Mouse (Mus musculus): ENCODE measurements around the gene Slc39a5. TPM values are rescaled to one million over a fixed set of nuclear protein-coding genes. Genes with fewer than 3 reads are reported as not detected.

Slc39a5 gene
- polyA plus RNA-seq, 1 experiment from 2014 or later = not detected

GRCm38 (mm10) chr10:128377222-128377939 is 23.6 kb downstream of the Slc39a5 start:
- DNase-seq (ENCODE audit: low spot score) = peak; percentile 83
- Histone ChIP-seq H3K4me3 (ENCODE audit: low read depth, low read length) (peak overlapping the region; percentile 67), H3K27me3 (ENCODE audit: control insufficient read depth, insufficient read depth, low read length) (no peaks in the 10 kb centered on the region), H3K9me3 (ENCODE audit: control insufficient read depth, low read length) (no peaks in the 10 kb centered on the region), H3K36me3 (ENCODE audit: control insufficient read depth, insufficient read depth, low read length) (peaks cover 7% of the 10 kb centered on the region; the same call in 1 of the 2 replicates), H3K9ac (ENCODE audit: low read length) (peak overlapping the region; percentile 92), H3K4me2 (ENCODE audit: low read depth, low read length, severe bottlenecking) (peak overlapping the region; percentile 79), H3K4me1 (replicated peaks; ENCODE audit: control insufficient read depth, insufficient read depth, low read length) (peaks cover 12% of the 10 kb centered on the region; the same call in 1 of the 2 replicates), H3K27ac (ENCODE audit: low read depth, low read length) (peak overlapping the region; percentile 76)
- under 1% methylated on average over 28 of the region's 47 CpGs for WGBS
- peak; percentile 73 for ATAC-seq (replicated peaks; ENCODE audit: low FRiP score)

GRCm38 (mm10) chr10:128376455-128377211 is 24.4 kb downstream of the Slc39a5 start, which contains the start of gene Ankrd52:
Ankrd52 (plus strand) TSS chr10:128377115.
- DNase-seq (ENCODE audit: low spot score) (peak; percentile 92), ATAC-seq (replicated peaks; ENCODE audit: low FRiP score) (peak; percentile 93)
- Histone ChIP-seq H3K36me3 (ENCODE audit: control insufficient read depth, insufficient read depth, low read length) (peaks cover 1% of the 10 kb centered on the region; the same call in 1 of the 2 replicates), H3K9ac (ENCODE audit: low read length) (peak within 1 kb of the TSS; percentile 92), H3K4me1 (replicated peaks; ENCODE audit: control insufficient read depth, insufficient read depth, low read length) (peaks cover 12% of the 10 kb centered on the region; the same call in 1 of the 2 replicates), H3K4me2 (ENCODE audit: low read depth, low read length, severe bottlenecking) (peak within 1 kb of the TSS; percentile 79), H3K9me3 (ENCODE audit: control insufficient read depth, low read length) (no peaks in the 10 kb centered on the region), H3K27me3 (ENCODE audit: control insufficient read depth, insufficient read depth, low read length) (no peaks in the 10 kb centered on the region), H3K27ac (ENCODE audit: low read depth, low read length) (peak within 1 kb of the TSS; percentile 76), H3K4me3 (ENCODE audit: low read depth, low read length) (peak within 1 kb of the TSS; percentile 67)
- under 1% methylated on average over 66 of the region's 73 CpGs for WGBS

GRCm38 (mm10) chr10:128376099-128376454 is 25.0 kb downstream of the Slc39a5 start:
- peaks cover 12% of the 10 kb centered on the region; the same call in 1 of the 2 replicates for H3K4me1 ChIP-seq (replicated peaks; ENCODE audit: control insufficient read depth, insufficient read depth, low read length)
- DNase-seq (ENCODE audit: low spot score) (no peak), ATAC-seq (replicated peaks; ENCODE audit: low FRiP score) (no peak)
- H3K9ac ChIP-seq (ENCODE audit: low read length) = peak overlapping the region; percentile 92; the same call in 1 of the 2 replicates
- WGBS = 51% methylated on average over 4 of the region's 4 CpGs
- H3K27ac ChIP-seq (ENCODE audit: low read depth, low read length) = peak overlapping the region; percentile 76
- peak overlapping the region; percentile 67 for H3K4me3 ChIP-seq (ENCODE audit: low read depth, low read length)
- no peaks in the 10 kb centered on the region for H3K36me3 ChIP-seq (ENCODE audit: control insufficient read depth, insufficient read depth, low read length)
- no peaks in the 10 kb centered on the region for H3K27me3 ChIP-seq (ENCODE audit: control insufficient read depth, insufficient read depth, low read length)
- peak overlapping the region; percentile 79 for H3K4me2 ChIP-seq (ENCODE audit: low read depth, low read length, severe bottlenecking)
- H3K9me3 ChIP-seq (ENCODE audit: control insufficient read depth, low read length) = no peaks in the 10 kb centered on the region

GRCm38 (mm10) chr10:128374393-128374792 is 26.6 kb downstream of the Slc39a5 start:
- no peak for ATAC-seq (replicated peaks; ENCODE audit: low FRiP score)
- peaks cover 12% of the 10 kb centered on the region; the same call in 1 of the 2 replicates for H3K4me1 ChIP-seq (replicated peaks; ENCODE audit: control insufficient read depth, insufficient read depth, low read length)
- 72% methylated on average over 6 of the region's 6 CpGs for WGBS
- H3K4me2 ChIP-seq (ENCODE audit: low read depth, low read length, severe bottlenecking) = no peak overlapping the region
- no peaks in the 10 kb centered on the region for H3K27me3 ChIP-seq (ENCODE audit: control insufficient read depth, insufficient read depth, low read length)
- H3K9ac ChIP-seq (ENCODE audit: low read length) = no peak overlapping the region
- no peak overlapping the region for H3K27ac ChIP-seq (ENCODE audit: low read depth, low read length)
- H3K9me3 ChIP-seq (ENCODE audit: control insufficient read depth, low read length) = no peaks in the 10 kb centered on the region
- DNase-seq (ENCODE audit: low spot score) = no peak
- H3K4me3 ChIP-seq (ENCODE audit: low read depth, low read length) = no peak overlapping the region
- no peaks in the 10 kb centered on the region for H3K36me3 ChIP-seq (ENCODE audit: control insufficient read depth, insufficient read depth, low read length)

- no peak for DNase-seq (ENCODE audit: low spot score)
- no peak for ATAC-seq (replicated peaks; ENCODE audit: low FRiP score)
- WGBS = 87% methylated on average over 6 of the region's 6 CpGs
- no peaks in the 10 kb centered on the region for H3K36me3 ChIP-seq (ENCODE audit: control insufficient read depth, insufficient read depth, low read length)
- H3K4me3 ChIP-seq (ENCODE audit: low read depth, low read length) = no peak overlapping the region
- no peak overlapping the region for H3K9ac ChIP-seq (ENCODE audit: low read length)
- H3K4me1 ChIP-seq (replicated peaks; ENCODE audit: control insufficient read depth, insufficient read depth, low read length) = peaks cover 6% of the 10 kb centered on the region; the same call in 1 of the 2 replicates
- no peaks in the 10 kb centered on the region for H3K27me3 ChIP-seq (ENCODE audit: control insufficient read depth, insufficient read depth, low read length)
- no peaks in the 10 kb centered on the region for H3K9me3 ChIP-seq (ENCODE audit: control insufficient read depth, low read length)
- H3K27ac ChIP-seq (ENCODE audit: low read depth, low read length) = no peak overlapping the region
- no peak overlapping the region for H3K4me2 ChIP-seq (ENCODE audit: low read depth, low read length, severe bottlenecking)
Measured at GRCm38 (mm10) chr10:128372989-128373748, 27.9 kb downstream of the Slc39a5 start.

DNA sequence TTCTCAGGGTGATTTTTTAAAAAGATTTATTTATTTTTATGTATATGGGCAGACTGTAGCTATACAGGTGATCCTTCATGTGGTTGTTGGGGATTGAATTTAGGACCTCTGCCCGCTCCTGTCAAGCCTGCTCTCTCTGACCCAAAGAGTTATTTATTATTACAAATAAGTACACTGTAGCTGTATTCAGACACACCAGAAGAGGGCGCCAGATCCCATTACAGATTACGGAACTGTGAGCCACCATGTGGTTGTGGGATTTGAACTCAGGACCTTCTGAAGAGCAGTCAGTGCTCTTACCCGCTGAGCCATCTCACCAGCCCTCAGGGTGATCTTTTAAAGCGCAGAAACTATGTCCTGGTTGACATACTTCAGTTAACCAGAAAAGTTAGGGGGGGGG is 28.9 kb downstream of the Slc39a5 start:
- H3K9me3 ChIP-seq (ENCODE audit: control insufficient read depth, low read length) = no peaks in the 10 kb centered on the region
- H3K4me3 ChIP-seq (ENCODE audit: low read depth, low read length) = no peak overlapping the region
- no peak overlapping the region for H3K27ac ChIP-seq (ENCODE audit: low read depth, low read length)
- H3K4me1 ChIP-seq (replicated peaks; ENCODE audit: control insufficient read depth, insufficient read depth, low read length) = 0 out of 2 replicates have a peak, but pooled peaks cover 3% of the 10 kb centered on the region
- WGBS = 84% methylated on average over 5 of the region's 5 CpGs
- no peaks in the 10 kb centered on the region for H3K27me3 ChIP-seq (ENCODE audit: control insufficient read depth, insufficient read depth, low read length)
- H3K9ac ChIP-seq (ENCODE audit: low read length) = no peak overlapping the region
- DNase-seq (ENCODE audit: low spot score) (no peak), ATAC-seq (replicated peaks; ENCODE audit: low FRiP score) (no peak)
- no peak overlapping the region for H3K4me2 ChIP-seq (ENCODE audit: low read depth, low read length, severe bottlenecking)
- H3K36me3 ChIP-seq (ENCODE audit: control insufficient read depth, insufficient read depth, low read length) = no peaks in the 10 kb centered on the region

GRCm38 (mm10) chr10:128370601-128371000 is 30.4 kb downstream of the Slc39a5 start:
- 57% methylated on average over 4 of the region's 4 CpGs for WGBS
- DNase-seq (ENCODE audit: low spot score) (no peak), ATAC-seq (replicated peaks; ENCODE audit: low FRiP score) (no peak)
- H3K4me1 ChIP-seq (replicated peaks; ENCODE audit: control insufficient read depth, insufficient read depth, low read length) = no peaks in the 10 kb centered on the region
- no peak overlapping the region for H3K27ac ChIP-seq (ENCODE audit: low read depth, low read length)
- no peaks in the 10 kb centered on the region for H3K36me3 ChIP-seq (ENCODE audit: control insufficient read depth, insufficient read depth, low read length)
- no peaks in the 10 kb centered on the region for H3K27me3 ChIP-seq (ENCODE audit: control insufficient read depth, insufficient read depth, low read length)
- H3K4me3 ChIP-seq (ENCODE audit: low read depth, low read length) = no peak overlapping the region
- H3K9ac ChIP-seq (ENCODE audit: low read length) = no peak overlapping the region
- no peaks in the 10 kb centered on the region for H3K9me3 ChIP-seq (ENCODE audit: control insufficient read depth, low read length)
- no peak overlapping the region for H3K4me2 ChIP-seq (ENCODE audit: low read depth, low read length, severe bottlenecking)

DNA sequence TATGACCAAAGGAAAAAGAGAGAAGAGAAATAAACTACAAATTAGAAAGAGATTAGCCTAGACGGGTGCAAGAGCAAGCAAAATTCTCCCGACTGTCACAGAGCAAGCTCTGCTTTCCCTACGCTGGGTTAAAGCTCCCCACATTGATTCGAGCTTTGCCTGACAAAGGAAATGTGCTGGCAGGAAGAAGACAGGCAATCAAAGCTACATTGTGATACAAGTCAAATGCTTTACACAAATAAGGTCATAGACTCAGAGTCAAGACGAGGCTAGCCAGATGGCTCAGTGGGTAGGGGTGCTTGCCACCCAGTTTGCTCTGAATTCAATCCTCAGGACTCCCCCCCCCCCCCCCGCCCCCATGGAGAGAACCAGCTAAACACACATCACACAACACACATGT is 31.0 kb downstream of the Slc39a5 start:
- 63% methylated on average over 5 of the region's 6 CpGs for WGBS
- DNase-seq (ENCODE audit: low spot score) (no peak), ATAC-seq (replicated peaks; ENCODE audit: low FRiP score) (no peak)
- H3K4me1 ChIP-seq (replicated peaks; ENCODE audit: control insufficient read depth, insufficient read depth, low read length) = no peaks in the 10 kb centered on the region
- H3K36me3 ChIP-seq (ENCODE audit: control insufficient read depth, insufficient read depth, low read length) = no peaks in the 10 kb centered on the region; the same call in 1 of the 2 replicates
- H3K27ac ChIP-seq (ENCODE audit: low read depth, low read length) = no peak overlapping the region
- H3K27me3 ChIP-seq (ENCODE audit: control insufficient read depth, insufficient read depth, low read length) = no peaks in the 10 kb centered on the region
- no peak overlapping the region for H3K9ac ChIP-seq (ENCODE audit: low read length)
- H3K4me3 ChIP-seq (ENCODE audit: low read depth, low read length) = no peak overlapping the region
- no peak overlapping the region for H3K4me2 ChIP-seq (ENCODE audit: low read depth, low read length, severe bottlenecking)
- no peaks in the 10 kb centered on the region for H3K9me3 ChIP-seq (ENCODE audit: control insufficient read depth, low read length)
